Mouse (Mus musculus) CD4-positive, CD25-positive, alpha-beta regulatory T cell (primary cell): ENCODE results near the gene Gm21293. TPM values are rescaled to one million over a fixed set of nuclear protein-coding genes. Genes with fewer than 3 reads are reported as not detected.

ENCODE experiments used
- polyA plus RNA-seq: library from polyadenylated mRNA; unstranded; fragments of 100-300 nt; shearing (Covaris generic); gene quantifications from one replicate; pipeline ENCODE4 v1.2.1, GENCODE M21; 2017

Gene Gm21293
- polyA plus RNA-seq, result not detected

GRCm38 (mm10) chr10:104142687-104143086 lies at the start of gene Gm21293:
Gene Gm21293, plus strand, starts transcription at chr10:104142987.

GRCm38 (mm10) chr10:104151197-104151596 lies 8.4 kb downstream of the Gm21293 start, which contains the start of gene Gm6763:
Gene Gm6763, plus strand, starts transcription at chr10:104151497.

GRCm38 (mm10) chr10:104159706-104160105 lies 16.9 kb downstream of the Gm21293 start, which contains the start of gene Gm8764:
Gene Gm8764, plus strand, starts transcription at chr10:104160006.

GRCm38 (mm10) chr10:104168215-104168614 lies 25.4 kb downstream of the Gm21293 start, which contains the start of gene Gm21304:
Gene Gm21304, plus strand, starts transcription at chr10:104168515.

GRCm38 (mm10) chr10:104176724-104177123 lies 33.9 kb downstream of the Gm21293 start, which contains the start of gene Gm21312:
Gene Gm21312, plus strand, starts transcription at chr10:104177024.

GRCm38 (mm10) chr10:104185233-104185632 lies 42.4 kb downstream of the Gm21293 start, which contains the start of gene Gm20765:
Gene Gm20765, plus strand, starts transcription at chr10:104185533.

GRCm38 (mm10) chr10:104193742-104194141 lies 51.0 kb downstream of the Gm21293 start, which contains the start of gene Gm4340:
Gene Gm4340, plus strand, starts transcription at chr10:104194042.

Other genes starting within 250 kb of the Gm21293 start
- not detected for gene Gm6763, start 8.5 kb downstream of the Gm21293 start, polyA plus RNA-seq
- not detected for gene Gm8764, start 17.0 kb downstream of the Gm21293 start, polyA plus RNA-seq
- gene Gm21304, start 25.5 kb downstream of the Gm21293 start, polyA plus RNA-seq, result not detected
- gene Gm21312, start 34.0 kb downstream of the Gm21293 start, polyA plus RNA-seq, result not detected
- gene Gm20765, start 42.5 kb downstream of the Gm21293 start, polyA plus RNA-seq, result not detected
- not detected for gene Gm4340, start 51.1 kb downstream of the Gm21293 start, polyA plus RNA-seq